Mouse (Mus musculus) naive thymus-derived CD4-positive, alpha-beta T cell, adult 2 months (primary cell): ENCODE results near the gene Gm10260.

ENCODE experiments used
- DNase-seq: peaks from one replicate; pipeline ENCODE4 v3.0.0-alpha.2; 2011; ENCODE audit warnings: low read depth

The Gm10260 gene

DNA sequence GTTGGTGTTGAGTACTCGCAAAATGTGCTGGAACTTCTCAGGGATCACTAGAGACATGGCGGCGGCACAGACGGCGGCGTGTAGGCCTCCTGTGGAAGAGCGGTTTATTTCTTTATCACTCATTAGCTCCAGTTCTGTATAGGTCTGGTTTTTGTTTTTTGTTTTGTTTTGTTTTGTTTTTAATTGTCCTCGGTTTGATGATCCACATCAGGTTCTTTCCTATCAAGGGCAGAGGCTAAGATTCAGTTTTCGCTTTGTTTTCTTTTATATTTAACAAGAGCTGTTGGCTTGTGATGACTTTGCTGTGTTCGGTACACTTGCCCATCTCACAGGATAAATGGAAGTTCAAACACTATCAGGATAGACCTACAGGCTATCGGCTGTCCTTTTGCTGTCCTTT lies at the start of gene Gm10260:
Gene Gm10260, minus strand, starts transcription at position 101 of the 400 bp plus-strand sequence.
- no peak for DNase-seq

DNA sequence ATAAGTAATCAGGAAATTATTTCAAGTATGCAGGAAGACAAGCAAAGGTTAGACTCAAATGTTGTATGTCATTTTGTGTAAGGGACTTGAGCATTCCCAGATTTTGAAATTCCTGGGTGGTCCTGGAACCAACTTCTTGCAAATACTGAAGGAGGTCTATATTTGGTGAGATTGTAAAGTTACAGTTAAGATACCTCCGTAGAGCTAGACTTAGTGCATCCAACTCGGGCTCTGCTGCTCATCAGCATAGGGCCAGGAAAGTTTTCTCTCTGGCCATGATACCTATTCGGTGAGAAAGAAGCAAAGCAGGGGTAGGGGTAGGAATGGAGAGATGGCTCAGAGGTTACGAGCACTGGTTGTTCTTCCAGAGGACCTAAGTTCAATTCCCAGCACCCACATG lies 49.4 kb upstream of the Gm10260 start:
- no peak for DNase-seq

DNA sequence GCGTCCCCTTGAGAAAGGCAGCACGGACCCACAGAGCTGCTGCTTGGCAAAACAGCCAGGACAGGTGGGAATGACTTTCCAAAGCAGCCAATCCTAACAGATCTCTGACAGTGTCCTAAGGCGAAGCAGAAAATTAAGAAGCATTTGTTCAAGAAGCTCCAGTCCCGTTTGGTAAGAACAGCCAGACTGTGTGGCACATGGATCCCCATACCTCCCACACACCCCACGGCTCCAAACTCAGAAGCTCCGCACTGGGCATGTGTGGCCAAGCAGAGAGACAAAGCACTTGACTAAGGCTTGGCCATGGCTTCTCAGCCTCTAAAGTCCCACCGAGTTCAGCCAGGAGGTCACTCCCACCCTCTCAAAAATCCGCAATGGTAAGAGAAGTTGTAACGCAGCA lies 45.5 kb upstream of the Gm10260 start:
- no peak for DNase-seq

DNA sequence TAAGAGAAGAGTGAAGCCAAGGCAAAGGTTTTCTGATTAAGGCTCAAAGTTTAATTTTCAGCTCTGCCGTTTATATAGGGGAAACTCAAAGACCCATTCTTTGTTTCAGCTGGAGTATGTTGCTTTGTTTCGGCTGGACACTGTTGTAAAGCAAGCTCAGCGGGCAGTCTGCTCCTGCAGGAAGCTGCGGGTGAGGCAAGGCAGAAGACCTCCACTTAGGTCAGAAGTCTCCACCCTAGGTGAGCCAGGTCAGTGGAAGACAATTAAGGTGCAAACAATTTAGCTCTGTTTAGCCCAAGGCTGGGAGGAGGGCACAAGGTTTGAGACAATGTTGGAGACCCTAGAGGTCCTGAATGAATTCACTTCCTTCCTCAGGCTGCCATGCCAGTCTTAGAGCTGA lies 42.0 kb upstream of the Gm10260 start:
- no peak for DNase-seq

DNA sequence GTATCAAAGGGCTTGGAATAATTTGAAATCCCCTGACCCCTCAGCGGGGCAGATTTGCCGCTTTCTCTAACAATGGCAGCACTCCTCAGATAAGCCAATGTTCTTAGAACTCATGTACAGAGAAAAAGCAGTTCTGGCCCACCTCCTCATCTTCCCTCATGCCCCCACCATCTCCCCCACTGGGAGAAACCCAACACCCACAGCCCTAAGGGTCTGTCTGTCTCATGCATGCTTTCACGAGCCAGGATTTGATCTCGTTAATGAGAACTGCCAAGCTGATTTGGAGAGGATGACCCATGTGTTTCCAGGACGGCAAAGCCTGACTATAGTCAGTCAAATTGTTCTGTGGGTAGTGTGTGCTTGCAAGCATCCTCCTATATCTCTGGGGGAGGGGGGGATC lies 37.0 kb upstream of the Gm10260 start:
- no peak for DNase-seq

DNA sequence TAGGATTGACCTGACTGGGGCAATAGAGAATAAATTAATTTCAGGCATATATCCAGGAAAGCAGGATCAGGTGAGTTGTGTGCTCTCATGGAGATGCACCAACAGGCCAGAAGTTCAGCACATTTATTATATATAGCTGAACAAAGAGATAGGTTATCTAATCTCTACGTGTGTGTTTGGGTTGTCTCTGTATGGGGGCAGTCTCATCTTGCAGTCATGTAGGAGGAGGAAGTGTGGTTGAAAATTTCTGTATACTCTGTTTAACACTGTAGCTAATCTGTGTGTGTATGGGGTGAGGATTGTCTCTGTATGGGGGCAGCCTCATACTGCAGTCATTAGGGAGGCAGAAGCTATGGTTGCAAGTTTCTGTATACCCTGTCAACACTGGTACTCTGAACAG lies 34.3 kb upstream of the Gm10260 start:
- DNase-seq = no peak

DNA sequence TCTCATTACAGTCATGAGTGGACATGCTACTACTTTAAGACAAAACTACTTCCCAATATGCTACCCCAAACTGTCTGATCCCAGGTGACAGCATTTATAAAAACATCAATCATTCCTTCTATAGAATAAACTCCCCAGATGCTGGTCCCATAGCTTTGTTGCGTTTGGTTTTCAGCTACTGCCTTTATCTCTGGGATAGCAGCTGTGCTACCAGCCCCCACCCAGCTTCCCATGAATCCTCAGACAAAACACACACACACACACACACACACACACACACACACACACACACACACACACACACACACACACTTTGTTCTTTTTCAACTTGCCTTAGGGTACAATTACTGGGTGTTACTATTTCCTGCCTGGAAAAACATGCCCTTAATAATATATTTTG lies 33.5 kb upstream of the Gm10260 start:
- no peak for DNase-seq

DNA sequence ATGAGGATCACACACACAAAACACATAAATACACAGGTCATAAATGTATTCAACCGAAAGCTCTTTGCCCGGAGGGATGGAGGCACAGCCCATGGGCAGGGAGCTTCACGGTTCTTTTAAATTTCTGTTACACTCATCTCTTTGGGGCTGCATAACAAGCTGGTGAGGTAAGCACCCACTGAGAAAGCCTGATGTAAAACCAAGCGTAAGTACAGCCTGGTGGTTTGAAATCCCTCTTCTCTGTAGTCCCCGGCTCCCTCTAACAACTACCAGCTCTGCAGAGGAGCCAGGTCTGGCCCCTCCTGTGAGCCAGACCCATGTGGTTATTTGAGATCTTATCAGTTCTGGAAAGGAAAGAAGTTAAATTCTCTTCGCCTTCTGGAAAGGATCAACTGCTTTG lies 31.2 kb upstream of the Gm10260 start:
- no peak for DNase-seq

DNA sequence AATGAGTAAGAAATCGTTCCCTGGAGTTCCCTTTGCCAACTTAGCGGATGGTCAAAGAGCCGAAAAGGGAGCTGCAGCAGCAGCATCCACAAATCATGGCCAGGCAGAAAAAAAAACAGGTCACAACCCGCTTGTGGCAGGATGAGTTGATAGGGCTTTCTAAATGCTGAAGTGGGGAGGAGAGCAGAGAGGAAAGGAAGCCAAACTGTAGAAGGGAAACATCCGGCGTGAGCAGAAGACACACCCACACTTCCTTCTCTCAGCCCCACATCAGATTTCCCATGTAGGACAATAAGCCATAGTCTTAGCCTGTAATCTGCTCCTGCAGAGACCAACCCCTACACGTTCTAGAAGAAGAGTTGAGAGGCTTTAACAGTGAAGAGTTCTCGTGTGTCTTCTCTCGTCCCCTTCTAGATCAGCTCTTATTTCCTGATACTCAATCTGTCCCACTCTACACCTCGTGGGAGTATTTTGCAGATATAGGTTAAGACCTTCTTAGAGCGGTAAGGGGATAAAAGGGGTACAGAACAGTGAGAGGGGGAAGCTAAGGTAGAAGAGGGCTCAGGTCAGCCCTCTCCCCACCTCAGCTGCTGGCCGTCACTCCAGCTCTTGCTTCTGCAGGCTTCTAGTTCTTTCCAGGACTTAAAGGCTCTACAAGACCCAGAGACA lies 29.5 kb upstream of the Gm10260 start:
- DNase-seq = peak; percentile 63

DNA sequence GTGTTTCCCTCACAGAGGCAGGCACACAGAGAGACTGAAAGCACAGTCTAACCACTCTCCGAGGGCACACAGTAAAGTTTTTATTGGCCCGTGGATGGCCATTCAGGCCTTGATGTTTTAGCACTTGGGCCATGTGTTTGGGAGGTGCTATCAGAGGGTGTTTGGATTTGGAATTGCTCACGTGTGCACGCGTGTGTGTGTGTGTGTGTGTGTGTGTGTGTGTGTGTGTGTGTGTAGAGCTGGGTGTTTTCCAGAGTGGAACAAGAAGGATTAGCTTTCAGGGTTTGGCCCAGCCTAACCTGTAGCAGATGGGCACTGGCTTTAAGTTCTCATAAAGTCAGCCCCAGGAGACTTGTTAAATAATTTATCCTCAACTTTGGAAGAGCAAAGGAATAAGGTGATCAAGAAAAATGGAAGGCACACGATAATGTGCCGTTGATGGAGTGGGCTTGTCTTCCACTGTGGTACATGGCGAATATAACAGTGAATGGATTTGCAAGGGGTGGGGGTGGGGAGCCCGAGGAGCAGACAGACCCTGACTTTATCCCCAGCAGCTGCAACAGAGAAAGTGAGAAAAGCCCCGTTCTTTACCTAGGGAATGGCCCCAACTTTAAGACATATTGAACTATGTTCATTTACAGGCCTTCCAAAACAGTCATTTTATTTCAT lies 24.9 kb upstream of the Gm10260 start:
- DNase-seq = no peak

DNA sequence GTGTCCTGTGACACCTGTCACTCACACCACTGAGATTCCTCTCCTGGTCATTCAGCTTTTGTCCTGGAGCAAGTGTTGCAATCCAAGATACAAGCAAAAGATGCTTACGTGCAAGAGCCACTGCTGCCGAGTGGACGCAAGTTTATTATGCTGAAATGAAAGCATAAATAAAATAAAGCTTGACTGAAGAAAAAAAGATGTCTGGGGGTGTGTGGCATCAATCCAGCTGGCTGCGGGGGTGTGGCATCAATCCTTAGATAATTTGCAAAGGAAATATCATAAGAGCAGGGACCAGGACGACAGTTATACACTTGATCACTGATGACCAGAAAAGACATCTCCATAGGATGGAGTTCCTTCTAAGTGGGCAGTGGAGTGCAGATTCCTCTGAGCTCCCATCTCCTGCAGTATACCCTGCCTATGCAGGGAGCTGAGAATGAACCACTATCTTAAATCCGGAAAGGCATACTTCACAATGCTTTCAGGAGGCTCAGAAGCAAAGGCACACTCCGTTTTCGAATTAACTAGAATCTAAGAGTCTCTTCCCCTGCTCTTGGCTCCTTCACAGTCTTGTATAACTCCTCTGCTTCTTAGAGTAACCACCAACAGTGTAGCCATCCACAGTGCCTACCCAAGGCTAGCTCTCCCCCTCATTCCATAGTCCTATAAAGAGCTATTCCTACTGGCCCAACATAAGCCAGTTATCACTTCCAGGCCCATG lies 23.2 kb upstream of the Gm10260 start:
- DNase-seq = no peak

DNA sequence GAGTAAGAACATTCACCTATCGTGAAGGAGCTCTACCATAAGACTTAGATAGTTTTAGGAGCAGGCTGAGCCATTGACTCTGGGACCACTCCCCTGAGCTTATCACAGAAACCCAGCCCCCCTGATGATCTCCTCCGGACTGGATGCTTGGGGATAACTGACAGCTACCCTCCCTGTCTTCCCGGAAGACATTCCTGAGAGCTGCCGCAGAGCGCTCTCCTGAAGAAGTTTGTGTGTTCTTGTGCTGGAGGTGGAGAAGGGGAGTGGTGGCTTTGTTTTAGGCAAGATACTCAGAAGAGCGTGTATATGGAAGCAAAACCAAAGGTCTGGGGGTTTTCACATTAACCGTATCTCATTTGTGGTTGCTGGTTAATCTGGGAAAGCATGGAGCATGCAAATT lies 21.6 kb upstream of the Gm10260 start:
- no peak for DNase-seq

DNA sequence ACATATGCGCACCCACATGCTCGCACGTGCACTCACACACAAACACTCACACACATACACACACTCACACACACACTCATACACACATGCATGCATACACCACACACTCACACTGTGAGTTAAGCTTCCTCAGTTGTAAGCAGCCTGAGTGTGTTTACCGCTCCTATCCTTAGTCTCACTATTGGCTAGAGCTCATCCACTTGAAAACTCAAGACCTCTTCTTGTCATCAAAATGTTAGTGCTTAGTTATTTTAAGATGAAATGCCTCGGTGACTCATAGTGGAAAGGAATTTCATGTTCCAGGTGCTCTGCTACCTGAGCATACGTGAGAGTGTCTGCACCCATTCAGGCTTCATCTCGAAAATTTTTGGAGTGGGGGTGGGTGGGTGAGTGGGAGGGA lies 21.2 kb upstream of the Gm10260 start:
- no peak for DNase-seq

DNA sequence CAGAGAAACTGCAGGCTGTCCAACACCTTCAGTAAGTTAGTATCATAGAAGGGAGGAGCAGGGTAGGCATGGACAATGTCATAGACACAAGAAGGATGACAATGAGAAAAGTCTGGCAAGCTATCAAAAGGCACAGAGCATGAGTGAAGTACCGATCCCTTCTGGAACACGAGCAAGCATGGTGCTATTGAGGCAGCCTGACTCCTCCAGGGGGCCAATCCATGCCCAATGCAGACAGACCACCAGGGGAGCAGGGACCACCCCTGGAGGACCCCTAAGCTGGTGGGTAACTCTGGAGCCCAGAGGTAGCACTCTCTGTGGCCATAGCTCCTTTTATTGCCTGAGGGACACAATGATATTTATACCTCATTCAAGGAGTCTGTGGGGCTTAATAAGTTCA lies 20.1 kb upstream of the Gm10260 start:
- no peak for DNase-seq

DNA sequence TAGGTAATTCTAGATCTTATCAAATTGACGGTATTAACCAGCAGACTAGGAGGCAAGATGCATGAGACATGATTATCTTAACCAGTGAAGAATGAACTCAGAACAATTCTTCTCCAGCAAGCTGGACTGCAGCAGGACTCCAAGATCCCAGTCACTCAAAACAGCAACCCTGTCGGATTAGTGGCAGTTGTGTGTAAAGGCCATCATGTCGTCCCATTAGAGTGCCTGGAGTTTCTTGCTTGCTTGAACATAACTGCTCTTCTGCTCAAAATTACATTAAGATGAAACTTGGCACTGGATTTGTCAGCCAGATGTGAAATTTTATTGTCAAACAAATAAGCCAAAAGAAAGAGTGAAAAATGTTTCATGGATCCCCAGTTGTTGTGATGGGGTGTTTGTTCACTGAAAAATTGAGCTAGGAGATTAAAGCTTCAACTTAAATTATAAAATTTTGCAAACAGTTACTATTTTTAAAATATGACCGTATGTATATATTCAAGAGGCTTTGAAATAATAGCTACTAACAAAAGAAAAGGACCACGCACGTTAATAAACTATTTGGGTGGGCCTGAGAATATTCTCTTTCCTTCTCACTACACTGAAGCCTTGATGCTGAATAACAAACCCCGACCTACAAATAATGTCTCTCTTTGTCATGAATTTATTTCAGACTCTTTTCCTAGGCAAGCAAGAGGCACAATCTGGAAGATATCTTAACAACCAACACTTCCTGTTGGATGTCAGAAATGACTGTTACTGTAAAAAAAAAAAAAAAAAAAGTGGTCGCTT lies 19.4 kb upstream of the Gm10260 start:
- no peak for DNase-seq

DNA sequence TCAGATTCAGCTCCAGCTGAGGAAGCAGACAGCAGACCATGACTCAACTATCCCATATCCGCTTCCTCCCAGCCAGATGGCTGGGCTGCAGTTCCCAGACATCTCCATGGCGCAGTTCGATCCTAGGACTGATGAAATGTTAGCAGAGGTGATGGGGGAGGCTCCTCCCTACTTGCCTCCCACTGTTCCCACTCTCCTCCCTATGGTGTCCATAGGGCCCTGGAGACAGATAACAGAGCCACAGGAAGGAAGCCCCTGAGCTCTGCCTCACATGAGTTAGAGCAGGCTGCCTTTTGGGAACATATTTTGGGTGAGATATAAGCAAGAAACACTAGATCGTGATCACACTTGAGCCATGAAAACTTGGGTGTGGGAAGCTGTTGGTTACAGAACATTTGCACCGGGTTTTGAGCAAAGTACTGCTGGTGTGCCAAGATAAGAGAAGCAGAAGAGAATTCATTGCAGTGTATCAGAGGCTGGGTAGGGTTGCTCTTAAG lies 18.3 kb upstream of the Gm10260 start:
- no peak for DNase-seq

DNA sequence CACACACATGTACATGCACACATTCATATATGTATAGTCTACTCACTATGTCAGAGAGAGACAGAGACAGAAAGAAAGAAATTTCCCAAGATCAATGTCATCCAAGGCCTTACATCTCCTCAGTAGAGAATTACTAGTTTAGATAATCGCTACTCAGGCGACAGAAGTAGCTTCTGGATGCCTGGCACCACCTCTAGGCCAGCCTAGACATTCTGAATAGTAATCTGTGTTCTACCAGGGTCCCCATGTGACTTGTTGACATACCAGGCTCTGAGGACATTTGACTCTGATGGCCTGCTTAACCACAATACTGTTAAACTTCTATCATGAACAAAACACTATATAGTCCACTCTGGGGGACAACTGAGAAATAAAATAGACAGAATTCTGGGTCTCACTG lies 17.2 kb upstream of the Gm10260 start:
- DNase-seq = no peak

DNA sequence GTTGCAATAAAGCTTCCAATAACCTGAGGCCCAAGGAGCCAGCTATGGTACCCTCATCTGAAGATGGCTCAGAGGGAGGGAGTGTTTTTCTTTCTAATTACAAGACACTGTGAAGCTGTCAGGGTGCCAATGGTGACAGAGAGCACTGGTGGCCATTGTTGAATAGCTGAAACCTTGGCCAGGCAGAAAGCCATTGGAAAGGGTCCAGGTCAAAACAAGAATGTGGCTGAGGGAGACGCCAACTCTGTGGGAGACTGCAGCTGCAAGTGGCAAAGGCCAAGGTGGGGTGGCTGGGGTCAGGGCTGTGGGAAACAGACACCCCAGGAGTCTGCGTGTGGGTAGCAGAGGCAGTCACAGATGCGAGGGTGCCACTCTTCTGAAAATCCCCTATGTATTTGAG lies 16.3 kb upstream of the Gm10260 start:
- no peak for DNase-seq

DNA sequence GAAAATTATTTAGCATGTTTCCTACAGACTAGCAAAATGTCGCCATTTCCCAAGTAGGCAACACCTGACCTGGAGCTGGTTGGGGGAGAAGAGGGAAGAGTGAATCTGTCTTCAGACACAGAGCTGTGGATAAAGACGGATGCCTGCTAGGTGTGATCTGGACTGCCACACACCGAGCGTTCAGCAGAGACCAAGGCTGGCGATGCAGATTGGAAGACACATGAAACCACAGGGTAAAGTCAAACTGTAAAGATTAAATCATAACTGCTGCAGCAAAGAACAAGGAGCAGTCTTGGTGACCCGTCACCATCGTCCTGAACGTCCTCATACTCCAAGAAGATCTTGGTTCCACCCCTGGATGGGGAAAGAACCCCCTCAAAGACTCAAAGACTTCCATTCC lies 15.5 kb upstream of the Gm10260 start:
- DNase-seq = no peak

DNA sequence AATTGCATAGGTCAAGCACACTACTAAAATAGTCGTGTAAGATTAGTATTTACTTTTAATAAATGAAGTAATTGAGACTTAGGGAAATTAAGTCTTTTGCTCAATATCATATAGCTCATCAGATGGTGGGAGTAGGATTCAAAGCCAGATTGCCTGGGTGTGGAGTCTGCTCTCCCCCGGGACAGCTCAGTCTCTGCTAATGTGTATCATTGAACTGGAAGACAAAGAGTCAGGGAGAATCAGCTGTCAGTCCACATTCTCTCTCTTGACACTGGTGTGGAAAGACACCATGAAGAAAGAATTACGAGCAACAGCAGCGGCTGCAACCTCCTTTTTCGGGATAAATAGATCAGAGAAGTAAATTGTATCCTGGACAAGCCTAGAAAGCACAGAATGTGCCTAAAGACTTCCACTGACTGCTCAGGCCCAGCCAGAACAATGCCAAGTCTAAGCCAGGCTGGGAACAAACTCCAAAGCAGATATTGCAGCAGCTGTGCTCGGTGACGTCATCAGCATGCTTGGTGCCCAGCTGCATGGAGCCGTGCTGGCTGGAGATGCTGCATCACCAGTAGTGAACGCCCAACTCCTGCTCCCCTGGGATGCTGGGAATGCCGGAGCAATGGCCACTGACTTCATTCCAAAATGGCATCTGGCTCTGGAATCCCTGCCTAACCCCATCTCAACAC lies 14.5 kb upstream of the Gm10260 start:
- DNase-seq = no peak

DNA sequence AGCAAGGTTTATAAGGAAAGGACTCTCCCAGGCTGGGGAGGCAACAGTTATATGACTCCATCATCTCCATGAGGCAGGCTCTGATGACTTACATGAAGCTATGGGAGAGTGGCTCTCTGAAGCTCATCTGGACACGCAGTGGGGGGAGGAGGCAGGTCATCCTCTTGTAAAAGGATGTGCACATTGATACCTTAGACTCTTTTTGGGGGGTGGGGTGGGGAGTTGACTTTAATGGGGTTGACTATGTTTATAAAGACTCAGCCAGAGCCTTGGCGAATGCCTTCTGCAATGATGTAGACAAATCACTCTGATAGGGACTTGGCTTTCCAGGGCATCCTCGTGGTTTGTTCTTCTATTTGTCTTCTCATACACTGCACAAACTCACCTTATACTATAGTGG lies 8.8 kb upstream of the Gm10260 start:
- no peak for DNase-seq

DNA sequence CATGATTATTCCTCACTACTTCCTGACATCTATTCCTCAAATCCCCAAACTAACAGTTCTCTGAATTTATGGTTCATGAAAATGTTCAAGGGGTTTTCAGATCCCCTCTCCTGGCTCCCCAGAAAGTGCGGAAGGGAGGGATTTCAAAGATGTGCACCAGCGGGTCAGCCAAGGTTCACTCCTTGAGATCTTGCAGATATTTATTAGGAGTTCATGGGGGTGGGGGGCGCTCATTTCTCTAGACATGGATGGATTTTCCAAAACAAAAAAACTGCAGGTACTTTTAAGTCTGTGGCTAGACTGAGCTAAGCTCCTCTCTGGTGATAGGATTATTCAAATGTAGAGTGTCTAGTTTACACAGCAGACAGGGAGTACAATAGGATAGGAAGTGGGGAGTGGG lies 8.4 kb upstream of the Gm10260 start:
- DNase-seq = no peak
